Mouse (Mus musculus): ENCODE data around the gene Cldn19. TPM values are rescaled to one million over a fixed set of nuclear protein-coding genes. Genes with fewer than 3 reads are reported as not detected.
A peak's percentile ranks its signal among the peaks of the same experiment; 100 is the strongest.

Cldn19 gene
- polyA plus RNA-seq, 1 experiment from 2014 or later = 0.12 TPM

GRCm38 (mm10) chr4:119284861-119285260 is 29.6 kb downstream of the Cldn19 start:
- no peak overlapping the region for H3K4me2 ChIP-seq (replicated peaks)
- H3K36me3 ChIP-seq = peaks cover 52% of the 10 kb centered on the region
- no peaks in the 10 kb centered on the region for H3K27me3 ChIP-seq
- no peak overlapping the region for H3K4me3 ChIP-seq
- no peaks in the 10 kb centered on the region for H3K4me1 ChIP-seq
- ATAC-seq (ENCODE audit: insufficient number of reproducible peaks, insufficient read depth, low FRiP score, low TSS enrichment) = no peak
- 91% methylated on average over 1 of the region's 1 CpGs for WGBS
- no peak overlapping the region for H3K9ac ChIP-seq
- H3K9me3 ChIP-seq = no peaks in the 10 kb centered on the region
- H3K27ac ChIP-seq = no peak overlapping the region

DNA sequence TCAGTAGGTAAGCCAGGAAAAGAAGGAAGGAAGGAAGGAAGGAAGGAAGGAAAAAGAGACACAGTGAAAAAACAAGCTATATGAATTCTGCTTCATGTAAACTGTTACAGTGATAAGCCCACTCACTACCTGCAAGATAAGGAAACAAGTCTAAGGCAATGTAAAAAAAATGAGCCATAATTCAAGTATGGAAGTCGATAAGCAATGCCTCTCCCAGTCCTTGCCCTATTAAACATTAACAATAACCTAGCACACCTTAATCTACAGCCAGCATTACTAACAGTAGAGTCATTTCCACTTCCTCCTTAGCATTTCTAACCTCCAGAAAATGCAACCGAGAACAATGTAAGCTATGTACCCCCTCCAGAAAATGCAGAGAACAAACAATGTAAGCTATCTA is 30.1 kb downstream of the Cldn19 start:
- H3K4me2 ChIP-seq (replicated peaks) = no peak overlapping the region
- H3K27me3 ChIP-seq = no peaks in the 10 kb centered on the region
- H3K9ac ChIP-seq = no peak overlapping the region
- no peak overlapping the region for H3K27ac ChIP-seq
- ATAC-seq (ENCODE audit: insufficient number of reproducible peaks, insufficient read depth, low FRiP score, low TSS enrichment) = no peak
- H3K9me3 ChIP-seq = no peaks in the 10 kb centered on the region
- H3K4me1 ChIP-seq = no peaks in the 10 kb centered on the region
- no peak overlapping the region for H3K4me3 ChIP-seq
- 87% methylated on average over 2 of the region's 2 CpGs for WGBS
- H3K36me3 ChIP-seq = peaks cover 48% of the 10 kb centered on the region

- Histone ChIP-seq H3K4me1 (peaks cover 16% of the 10 kb centered on the region), H3K4me3 (peak overlapping the region; percentile 98), H3K4me2 (replicated peaks) (peak overlapping the region; percentile 86), H3K27ac (no peak overlapping the region), H3K9ac (peak overlapping the region; percentile 97; the same call in 1 of the 2 replicates), H3K27me3 (no peaks in the 10 kb centered on the region), H3K9me3 (no peaks in the 10 kb centered on the region), H3K36me3 (peaks cover 12% of the 10 kb centered on the region; the same call in 1 of the 2 replicates)
- ATAC-seq (ENCODE audit: insufficient number of reproducible peaks, insufficient read depth, low FRiP score, low TSS enrichment) = no peak
- WGBS = 78% methylated on average over 1 of the region's 1 CpGs
Observed at GRCm38 (mm10) chr4:119291921-119292320, 36.7 kb downstream of the Cldn19 start.

- peak overlapping the region; percentile 97 for H3K9ac ChIP-seq
- peak overlapping the region; percentile 98 for H3K4me3 ChIP-seq
- peak overlapping the region; percentile 89; the same call in 1 of the 2 replicates for H3K27ac ChIP-seq
- no peaks in the 10 kb centered on the region for H3K27me3 ChIP-seq
- H3K4me1 ChIP-seq = peaks cover 19% of the 10 kb centered on the region
- no peak for ATAC-seq (ENCODE audit: insufficient number of reproducible peaks, insufficient read depth, low FRiP score, low TSS enrichment)
- H3K9me3 ChIP-seq = no peaks in the 10 kb centered on the region
- WGBS = under 1% methylated on average over 24 of the region's 24 CpGs
- peaks cover 12% of the 10 kb centered on the region; the same call in 1 of the 2 replicates for H3K36me3 ChIP-seq
- H3K4me2 ChIP-seq (replicated peaks) = peak overlapping the region; percentile 86
Observed at GRCm38 (mm10) chr4:119292771-119293573, 37.8 kb downstream of the Cldn19 start.

DNA sequence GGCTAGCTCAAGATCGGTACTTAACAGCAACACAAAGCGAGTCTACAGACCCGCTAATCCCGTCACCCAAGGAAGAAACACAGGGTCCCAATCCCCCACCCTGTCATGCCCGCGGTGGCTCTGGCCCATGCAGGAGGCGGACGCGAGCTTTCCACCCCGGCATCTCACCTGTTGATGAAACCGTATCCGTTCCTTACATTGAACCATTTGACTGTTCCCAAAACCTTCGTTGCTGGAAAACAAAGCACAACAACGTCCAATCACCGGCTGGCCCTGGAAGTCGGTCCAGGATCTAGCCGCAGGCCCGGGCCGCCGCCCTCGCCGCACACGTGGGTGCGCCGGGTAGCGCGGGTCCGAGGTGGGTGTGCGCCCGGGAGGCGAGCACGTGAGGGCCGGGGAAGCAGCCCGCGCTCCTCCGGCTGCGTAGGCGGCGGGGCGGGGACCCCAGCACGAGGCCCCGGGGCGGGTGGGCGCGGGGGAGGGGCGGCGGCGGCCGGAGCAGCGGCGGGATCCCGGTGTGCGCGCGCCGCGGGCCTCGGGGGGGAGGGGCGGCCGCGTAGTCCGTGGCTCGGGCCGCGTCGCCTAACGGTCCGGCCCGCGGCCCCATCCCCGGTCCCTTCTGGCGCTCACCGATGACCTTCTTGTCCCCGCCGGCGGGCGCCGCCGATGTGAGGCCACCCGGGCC is 38.5 kb downstream of the Cldn19 start:
- Histone ChIP-seq H3K9me3 (no peaks in the 10 kb centered on the region), H3K9ac (peak overlapping the region; percentile 97), H3K4me3 (peak overlapping the region; percentile 98), H3K27ac (peak overlapping the region; percentile 89), H3K27me3 (no peaks in the 10 kb centered on the region), H3K4me1 (peaks cover 19% of the 10 kb centered on the region), H3K36me3 (peaks cover 8% of the 10 kb centered on the region; the same call in 1 of the 2 replicates), H3K4me2 (replicated peaks) (peak overlapping the region; percentile 86)
- ATAC-seq (ENCODE audit: insufficient number of reproducible peaks, insufficient read depth, low FRiP score, low TSS enrichment) = peak; percentile 1; the same call in 1 of the 2 replicates
- under 1% methylated on average over 54 of the region's 80 CpGs for WGBS

DNA sequence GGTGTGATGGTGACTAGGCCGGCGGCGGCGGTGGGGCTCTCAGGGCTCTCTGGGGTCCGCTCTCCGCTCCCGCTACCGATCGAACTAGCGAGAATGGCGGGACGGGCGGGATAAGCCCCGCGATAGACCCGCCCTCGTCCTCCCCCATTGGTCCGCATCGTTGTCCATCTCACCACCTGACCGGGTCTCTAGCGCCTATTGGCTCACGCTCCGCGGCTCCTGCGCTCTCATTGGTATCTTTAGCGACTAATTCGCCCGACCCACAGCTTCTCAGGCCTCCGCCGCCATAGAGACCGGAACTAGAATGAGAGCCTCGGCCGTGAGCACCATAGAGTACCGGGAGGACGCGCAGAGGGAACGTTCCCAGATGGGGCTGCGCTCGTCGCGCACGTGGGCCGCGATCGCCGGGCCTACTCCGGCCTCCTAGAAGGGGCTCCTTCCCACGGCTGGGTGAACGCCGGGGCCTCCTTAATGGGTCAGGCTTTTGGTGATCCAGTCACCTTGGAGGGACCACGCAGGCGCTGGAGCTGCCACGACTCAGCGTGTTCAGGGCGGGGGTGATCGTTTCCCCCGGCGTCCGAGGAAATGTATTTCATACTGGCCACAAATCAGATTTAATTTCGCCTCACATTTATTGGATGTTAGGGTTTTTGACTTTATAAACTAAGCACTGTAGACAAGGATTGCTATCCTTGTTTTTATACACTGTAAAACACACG is 39.4 kb downstream of the Cldn19 start, which contains the start of gene Ybx1:
Gene Ybx1 (minus strand): TSS at position 190 of the 719 bp plus-strand sequence.
- Histone ChIP-seq H3K4me3 (peak within 1 kb of the TSS; percentile 98), H3K4me1 (peaks cover 19% of the 10 kb centered on the region), H3K27me3 (no peaks in the 10 kb centered on the region), H3K9me3 (no peaks in the 10 kb centered on the region), H3K4me2 (replicated peaks) (peak within 1 kb of the TSS; percentile 86), H3K27ac (peak within 1 kb of the TSS; percentile 92), H3K36me3 (peaks cover 5% of the 10 kb centered on the region; the same call in 1 of the 2 replicates), H3K9ac (peak within 1 kb of the TSS; percentile 97)
- peak; percentile 98 for ATAC-seq (ENCODE audit: insufficient number of reproducible peaks, insufficient read depth, low FRiP score, low TSS enrichment)
- whole genome bisulfite sequencing = under 1% methylated on average over 61 of the region's 61 CpGs

DNA sequence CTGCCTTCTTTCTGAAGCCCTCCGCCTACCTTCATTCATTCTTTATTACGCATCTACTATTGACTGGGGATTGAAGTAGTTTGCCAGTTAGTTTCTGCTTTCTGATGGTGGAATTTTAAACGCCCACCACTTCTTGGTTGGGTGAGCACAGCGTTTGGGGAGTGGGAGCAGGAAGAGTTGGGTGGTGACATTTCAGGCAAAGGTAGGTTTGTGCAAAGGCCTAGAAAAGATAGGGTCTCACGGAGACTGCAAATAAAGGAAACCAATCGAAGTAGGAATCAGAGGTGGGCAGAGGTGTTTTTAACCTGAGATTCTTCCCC is 39.9 kb downstream of the Cldn19 start:
- peaks cover 19% of the 10 kb centered on the region for H3K4me1 ChIP-seq
- peaks cover 5% of the 10 kb centered on the region; the same call in 1 of the 2 replicates for H3K36me3 ChIP-seq
- H3K4me3 ChIP-seq = peak overlapping the region; percentile 98
- H3K27me3 ChIP-seq = no peaks in the 10 kb centered on the region
- H3K9me3 ChIP-seq = no peaks in the 10 kb centered on the region
- WGBS = 9% methylated on average over 6 of the region's 6 CpGs
- peak overlapping the region; percentile 92 for H3K27ac ChIP-seq
- ATAC-seq (ENCODE audit: insufficient number of reproducible peaks, insufficient read depth, low FRiP score, low TSS enrichment) = no peak
- peak overlapping the region; percentile 58 for H3K4me2 ChIP-seq (replicated peaks)
- peak overlapping the region; percentile 70 for H3K9ac ChIP-seq

GRCm38 (mm10) chr4:119297361-119297760 is 42.1 kb downstream of the Cldn19 start:
- H3K9me3 ChIP-seq = no peaks in the 10 kb centered on the region

DNA sequence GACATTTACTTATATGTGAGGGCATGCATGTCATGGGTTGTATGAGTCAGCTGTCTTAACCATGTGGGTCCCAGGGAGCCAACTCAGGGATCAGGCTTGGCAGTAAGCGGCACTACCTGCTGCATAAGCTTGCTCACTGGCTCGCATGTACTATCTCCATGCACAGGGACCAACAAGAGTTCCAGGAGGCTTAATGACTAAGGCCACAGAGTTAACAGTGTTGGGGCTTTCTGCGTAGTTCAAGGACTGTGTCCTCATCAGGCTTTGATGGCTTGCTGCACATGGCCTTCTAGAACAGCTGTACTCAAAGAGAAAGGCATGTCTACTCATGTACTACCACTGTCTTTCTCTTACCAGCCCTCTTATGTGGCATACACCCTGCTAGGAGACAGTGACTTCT is 45.5 kb downstream of the Cldn19 start:
- Histone ChIP-seq H3K27ac (no peak overlapping the region), H3K9ac (no peak overlapping the region), H3K4me3 (no peak overlapping the region), H3K27me3 (no peaks in the 10 kb centered on the region), H3K4me1 (0 out of 2 replicates have a peak, but pooled peaks cover 3% of the 10 kb centered on the region), H3K9me3 (no peaks in the 10 kb centered on the region), H3K4me2 (replicated peaks) (no peak overlapping the region), H3K36me3 (no peaks in the 10 kb centered on the region)
- no peak for ATAC-seq (ENCODE audit: insufficient number of reproducible peaks, insufficient read depth, low FRiP score, low TSS enrichment)
- WGBS = 93% methylated on average over 3 of the region's 3 CpGs

More at GRCm38 (mm10) chr4:119297361-119297760, 42.1 kb downstream of the Cldn19 start:
- no peak overlapping the region for H3K4me3 ChIP-seq
- H3K9ac ChIP-seq = no peak overlapping the region
- no peak overlapping the region for H3K4me2 ChIP-seq (replicated peaks)
- no peak overlapping the region for H3K27ac ChIP-seq
- no peaks in the 10 kb centered on the region for H3K27me3 ChIP-seq
- 56% methylated on average over 2 of the region's 2 CpGs for WGBS
- peaks cover 13% of the 10 kb centered on the region for H3K4me1 ChIP-seq
- no peak for ATAC-seq (ENCODE audit: insufficient number of reproducible peaks, insufficient read depth, low FRiP score, low TSS enrichment)
- H3K36me3 ChIP-seq = no peaks in the 10 kb centered on the region

DNA sequence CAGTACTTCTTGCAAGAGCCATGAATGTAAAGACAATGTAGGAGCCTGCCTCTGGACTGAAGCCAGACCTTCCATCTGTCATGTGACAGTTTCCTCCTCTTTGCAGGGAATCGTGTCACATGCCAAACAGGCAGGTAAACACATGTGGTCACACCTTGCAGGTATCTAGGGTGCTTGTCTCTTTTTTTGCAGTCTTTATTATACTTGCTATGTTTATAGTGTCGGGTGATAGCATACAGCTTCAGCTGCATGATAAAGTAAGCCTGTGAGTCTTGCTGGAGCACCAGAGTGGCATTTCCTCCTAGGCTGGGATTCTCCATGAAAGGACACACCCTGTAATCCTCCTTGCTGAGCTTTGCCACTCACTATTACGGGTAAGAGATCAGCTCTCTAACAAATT is 46.6 kb downstream of the Cldn19 start:
- WGBS = 87% methylated on average over 3 of the region's 3 CpGs
- no peak overlapping the region for H3K9ac ChIP-seq
- no peak overlapping the region for H3K27ac ChIP-seq
- H3K9me3 ChIP-seq = no peaks in the 10 kb centered on the region
- peaks cover under 1% of the 10 kb centered on the region; the same call in 1 of the 2 replicates for H3K36me3 ChIP-seq
- no peaks in the 10 kb centered on the region for H3K27me3 ChIP-seq
- H3K4me2 ChIP-seq (replicated peaks) = no peak overlapping the region
- no peak overlapping the region for H3K4me3 ChIP-seq
- ATAC-seq (ENCODE audit: insufficient number of reproducible peaks, insufficient read depth, low FRiP score, low TSS enrichment) = no peak
- 0 out of 2 replicates have a peak, but pooled peaks cover 3% of the 10 kb centered on the region for H3K4me1 ChIP-seq

GRCm38 (mm10) chr4:119303291-119303690 is 48.1 kb downstream of the Cldn19 start:
- Histone ChIP-seq H3K9ac (no peak overlapping the region), H3K4me2 (replicated peaks) (no peak overlapping the region), H3K27ac (no peak overlapping the region), H3K27me3 (no peaks in the 10 kb centered on the region), H3K4me3 (no peak overlapping the region), H3K4me1 (no peaks in the 10 kb centered on the region), H3K36me3 (peaks cover 16% of the 10 kb centered on the region), H3K9me3 (no peaks in the 10 kb centered on the region)
- WGBS = 95% methylated on average over 8 of the region's 8 CpGs
- no peak for ATAC-seq (ENCODE audit: insufficient number of reproducible peaks, insufficient read depth, low FRiP score, low TSS enrichment)
